Mouse (Mus musculus): ENCODE results near the gene Bbs9.

DNA sequence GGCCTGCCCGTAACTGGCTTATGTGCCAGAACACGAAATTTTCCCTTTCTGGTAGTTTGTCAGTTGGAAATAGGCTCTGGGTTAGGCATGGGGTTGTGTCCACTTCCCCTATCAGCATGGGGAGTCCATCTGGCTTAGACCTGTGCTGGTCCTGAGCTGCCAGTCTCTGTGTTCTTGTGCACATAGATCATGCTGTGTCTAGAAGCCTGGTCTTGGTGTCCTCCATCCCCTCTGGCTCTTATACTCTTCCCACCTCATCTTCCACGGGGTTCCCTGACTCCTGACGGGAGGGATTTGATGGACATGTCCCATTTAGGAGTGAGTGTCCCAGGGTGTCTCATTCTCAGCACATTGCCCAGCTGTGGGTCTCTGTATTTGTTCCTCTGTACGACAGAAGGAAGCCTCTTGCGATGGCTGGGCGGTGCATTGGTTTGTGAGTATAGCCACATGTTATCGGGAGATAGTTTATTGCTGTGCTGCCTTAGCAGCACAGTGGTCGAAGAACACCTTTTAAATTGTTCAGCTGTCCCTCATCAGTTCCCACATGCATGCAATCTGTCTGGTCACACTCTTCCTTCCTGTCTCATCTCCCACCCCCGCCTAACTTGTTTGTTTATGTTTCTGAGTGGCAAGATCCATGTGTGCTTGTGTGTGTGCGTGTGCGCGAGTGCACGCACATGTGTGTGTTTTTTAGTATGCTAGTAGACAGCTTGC, 101.1 kb downstream of the Bbs9 start:
- TF ChIP-seq POLR2A (IDR thresholded peaks at IDR 0.05; ENCODE audit: insufficient read depth, low read depth, low read length) (no peak), CTCF (IDR thresholded peaks at IDR 0.05) (no peak)

Data from heart, adult 2 months (tissue).